Mouse (Mus musculus) cerebellum, adult 2 months (tissue): ENCODE data around the gene Isoc2a. TPM values are rescaled to one million over a fixed set of nuclear protein-coding genes. Genes with fewer than 3 reads are reported as not detected.

Experiments used
- DNase-seq, 2 experiments: peaks; one replicate each; pipeline ENCODE4 v3.0.0; 2021
- H3K27ac ChIP-seq: fragments of 200-500 bp; 2 replicates; pipeline ENCODE4 v1.5.1; 2012; ENCODE audit warnings: low read length, control low read depth, inconsistent platforms; ENCODE audit not compliant: insufficient read depth
- H3K27me3 ChIP-seq: fragments of 200-500 bp; 2 replicates; pipeline ENCODE4 v1.6.1; 2012; ENCODE audit warnings: inconsistent platforms, mild to moderate bottlenecking, low read length, moderate library complexity; ENCODE audit not compliant: control insufficient read depth, insufficient read depth
- H3K4me1 ChIP-seq: fragments of 200-500 bp; 2 replicates; pipeline ENCODE4 v1.6.1; 2011; ENCODE audit warnings: low read length; ENCODE audit not compliant: control insufficient read depth, insufficient read depth
- H3K4me3 ChIP-seq: fragments of 200-500 bp; replicated peaks from 2 replicates; pipeline ENCODE3; 2011; ENCODE audit warnings: mild to moderate bottlenecking, low read depth, low read length, control low read depth; ENCODE audit not compliant: insufficient read depth
- CTCF ChIP-seq: fragments of 200-500 bp; IDR thresholded peaks from 2 replicates; pipeline ENCODE4 v1.5.1; 2011; ENCODE audit warnings: low read depth, mild to moderate bottlenecking, control low read depth, low read length, moderate library complexity, borderline replicate concordance; ENCODE audit not compliant: insufficient read depth
- POLR2A ChIP-seq: fragments of 200-500 bp; IDR thresholded peaks from 2 replicates; pipeline ENCODE4 v1.6.1; 2011; ENCODE audit warnings: low read length, control low read depth, borderline replicate concordance; ENCODE audit not compliant: insufficient read depth
- WGBS: fragments of 180-500 bp; shearing (Covaris S2); methylation state at CpG from one replicate; pipeline ENCODE4 v1.1.7; 2018; 5-methylcytosine and 5-hydroxymethylcytosine counted together
- polyA plus RNA-seq: library from polyadenylated mRNA; depleted of rRNA; stranded (reverse); fragments of >200 nt; gene quantifications from 2 replicates; pipeline ENCODE4 v1.2.3, GENCODE M21; 2012

The Isoc2a gene
- polyA plus RNA-seq, 1 experiment: 17.7 TPM

DNA sequence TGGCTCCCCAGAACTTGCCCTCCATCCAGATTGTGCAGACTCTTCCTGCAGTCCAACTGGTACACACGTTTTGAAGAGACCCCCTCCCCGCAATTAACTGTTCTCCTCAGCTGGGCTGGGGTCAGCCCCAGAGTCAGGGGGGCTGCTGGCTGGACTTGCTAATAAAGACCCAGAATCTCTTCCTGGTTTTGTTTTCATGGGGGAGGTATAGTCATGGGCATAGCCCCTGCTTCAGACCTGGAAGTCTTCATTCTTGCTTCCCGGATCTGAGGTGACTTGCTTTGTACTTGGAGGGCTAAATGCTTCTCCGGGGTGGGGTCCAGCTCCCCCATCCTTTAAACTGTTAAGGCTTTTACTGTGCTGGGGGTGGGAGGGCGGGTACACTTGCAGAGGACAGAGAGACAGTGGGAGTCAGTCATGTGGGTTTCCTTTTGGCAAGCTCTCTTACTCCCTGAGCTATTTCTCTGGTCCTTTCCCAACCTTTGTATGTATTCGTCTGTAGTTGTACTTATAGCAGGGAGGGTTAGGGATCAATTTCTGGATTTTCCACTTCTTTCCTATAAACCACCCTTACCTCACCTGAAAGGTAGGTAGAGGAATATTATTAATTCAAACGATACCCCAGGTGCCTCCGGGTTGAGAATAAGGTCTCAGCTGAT lies 45.0 kb downstream of the Isoc2a start, which contains the start of gene Nat14:
TSS of gene Nat14 (plus strand) at position 205 of the 659 bp plus-strand sequence.
- 16% methylated on average over 8 of the region's 8 CpGs for WGBS
- TF ChIP-seq POLR2A: no peak
- TF ChIP-seq CTCF: no peak
- H3K27ac ChIP-seq: peak within 1 kb of the TSS; percentile 89

DNA sequence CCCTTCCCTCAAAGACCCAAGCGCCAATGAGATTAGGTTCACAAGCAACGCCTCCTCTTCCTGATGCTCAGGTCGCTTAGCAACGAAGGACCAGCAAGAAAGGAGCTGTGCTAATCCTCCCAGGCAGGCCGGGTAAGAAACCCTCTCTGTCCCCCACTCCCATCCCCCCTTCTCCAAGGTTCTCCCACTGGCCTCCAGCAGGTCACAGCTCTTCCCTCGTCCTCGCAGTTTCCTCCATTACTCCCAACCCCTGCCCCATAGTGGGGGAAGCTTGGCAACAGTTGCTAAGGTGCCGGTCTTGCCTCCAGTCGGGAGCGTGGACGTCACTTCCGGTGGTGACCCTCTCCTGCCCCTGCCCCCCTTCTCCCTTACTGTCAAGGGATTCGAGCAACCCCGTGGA lies 45.6 kb downstream of the Isoc2a start:
- DNase-seq: peak; percentile 85 to 88
- peak overlapping the region; percentile 51 for H3K4me3 ChIP-seq
- no peaks in the 10 kb centered on the region for H3K27me3 ChIP-seq
- H3K27ac ChIP-seq: peak overlapping the region; percentile 89
- TF ChIP-seq CTCF (no peak), POLR2A (no peak; the same call in 1 of the 2 replicates)
- WGBS: 1% methylated on average over 14 of the region's 14 CpGs
- H3K4me1 ChIP-seq: peaks cover 3% of the 10 kb centered on the region

More for the DNA sequence above, 45.0 kb downstream of the Isoc2a start, which contains the start of gene Nat14:
- peak within 1 kb of the TSS; percentile 51 for H3K4me3 ChIP-seq
- H3K27me3 ChIP-seq: no peaks in the 10 kb centered on the region
- DNase-seq: no peak
- peaks cover 3% of the 10 kb centered on the region for H3K4me1 ChIP-seq

DNA sequence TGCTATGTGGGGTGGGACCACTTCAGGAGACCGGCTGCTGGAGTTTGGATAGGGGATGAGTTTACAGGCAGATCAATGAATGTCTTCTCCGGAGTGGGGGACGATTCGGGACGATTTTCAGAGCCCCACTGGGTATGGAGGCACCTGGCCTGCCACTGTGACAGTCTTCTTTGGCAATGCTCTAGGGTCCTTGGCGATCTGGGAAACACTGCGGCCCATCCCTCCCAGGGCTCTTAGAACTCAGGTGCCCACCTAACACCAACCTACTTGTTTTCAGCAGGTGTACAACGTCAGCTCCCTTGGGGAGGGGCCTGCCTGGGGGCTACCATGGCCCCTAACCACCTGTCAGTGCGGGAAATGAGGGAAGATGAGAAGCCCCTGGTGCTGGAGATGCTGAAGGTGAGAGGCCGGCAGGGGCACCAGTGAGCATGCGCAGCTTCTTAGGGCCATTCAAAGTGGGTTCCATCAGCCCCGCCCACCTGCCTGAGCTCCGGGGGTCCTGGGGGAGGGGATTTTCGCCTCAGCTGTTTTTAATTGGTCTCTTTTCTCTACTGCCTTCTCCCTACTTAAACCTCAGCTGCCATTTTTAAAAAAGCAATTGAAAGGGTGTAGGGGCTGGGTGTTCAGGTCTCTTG lies 46.1 kb downstream of the Isoc2a start:
- Histone ChIP-seq H3K27me3 (no peaks in the 10 kb centered on the region), H3K4me3 (peak overlapping the region; percentile 51), H3K27ac (peak overlapping the region; percentile 89), H3K4me1 (peaks cover 1% of the 10 kb centered on the region)
- DNase-seq: peak; percentile 80 to 84
- TF ChIP-seq CTCF: peak; percentile 38; the same call in 1 of the 2 replicates
- TF ChIP-seq POLR2A: no peak
- WGBS: 0% methylated on average over 14 of the region's 14 CpGs

DNA sequence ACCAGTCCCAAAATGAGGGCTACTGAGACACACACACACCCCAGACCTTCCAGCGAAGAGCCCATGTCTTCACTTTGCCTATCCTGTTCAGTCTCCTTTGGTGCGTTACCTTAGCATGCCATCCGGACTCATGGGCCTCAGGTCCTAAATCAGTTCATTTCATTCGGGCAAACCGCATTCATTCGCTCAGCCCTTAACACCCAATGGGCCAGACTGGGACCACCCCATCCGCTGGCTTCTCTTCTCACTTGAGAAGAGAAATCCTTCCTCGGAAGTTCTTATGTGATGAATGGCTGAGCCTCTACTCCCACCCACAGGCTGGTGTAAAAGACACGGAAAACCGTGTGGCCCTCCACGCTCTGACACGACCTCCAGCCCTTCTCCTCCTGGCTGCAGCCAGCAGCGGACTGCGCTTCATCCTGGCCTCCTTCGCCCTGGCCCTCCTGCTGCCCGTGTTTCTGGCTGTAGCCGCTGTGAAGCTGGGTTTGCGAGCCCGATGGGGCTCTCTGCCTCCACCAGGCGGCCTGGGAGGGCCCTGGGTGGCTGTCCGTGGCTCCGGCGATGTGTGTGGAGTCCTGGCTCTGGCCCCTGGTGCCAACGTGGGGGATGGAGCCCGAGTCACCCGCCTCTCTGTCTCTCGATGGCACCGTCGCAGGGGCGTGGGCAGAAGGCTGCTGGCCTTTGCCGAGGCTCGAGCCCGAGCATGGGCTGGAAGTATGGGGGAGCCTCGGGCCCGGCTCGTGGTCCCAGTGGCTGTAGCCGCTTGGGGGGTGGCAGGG lies 46.8 kb downstream of the Isoc2a start:
- 3% methylated on average over 37 of the region's 37 CpGs for WGBS
- DNase-seq: peak; percentile 74 to 76
- Histone ChIP-seq H3K27me3 (no peaks in the 10 kb centered on the region), H3K4me3 (peak overlapping the region; percentile 51), H3K4me1 (no peaks in the 10 kb centered on the region; the same call in 1 of the 2 replicates), H3K27ac (peak overlapping the region; percentile 89)
- TF ChIP-seq POLR2A: 0 out of 2 replicates have a peak, but pooled peaks have one; percentile 45
- TF ChIP-seq CTCF: peak; percentile 34; the same call in 1 of the 2 replicates

DNA sequence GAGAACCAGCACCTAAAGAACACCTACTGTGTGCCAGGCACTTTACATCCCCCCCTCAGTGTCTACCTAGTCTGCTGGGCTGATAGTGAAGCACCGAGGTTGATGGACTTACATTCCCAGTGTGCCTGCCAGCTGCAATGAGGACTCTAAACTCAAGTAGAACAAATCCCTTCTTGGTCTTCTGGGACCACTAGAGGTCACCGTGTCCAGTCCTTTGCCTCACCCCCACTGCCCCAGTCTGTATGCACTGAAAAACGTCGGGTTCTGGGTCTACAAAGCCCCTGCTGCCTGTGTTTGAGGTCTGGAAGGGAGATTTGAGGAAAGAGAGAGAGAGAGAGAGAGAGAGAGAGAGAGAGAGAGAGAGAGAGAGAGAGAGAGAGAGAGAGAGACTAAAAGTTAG lies 47.5 kb downstream of the Isoc2a start:
- H3K4me3 ChIP-seq: no peak overlapping the region
- no peaks in the 10 kb centered on the region; the same call in 1 of the 2 replicates for H3K4me1 ChIP-seq
- no peak for DNase-seq
- H3K27me3 ChIP-seq: no peaks in the 10 kb centered on the region
- peak overlapping the region; percentile 89; the same call in 1 of the 2 replicates for H3K27ac ChIP-seq
- 9% methylated on average over 4 of the region's 4 CpGs for WGBS
- TF ChIP-seq CTCF: no peak
- no peak for TF ChIP-seq POLR2A

DNA sequence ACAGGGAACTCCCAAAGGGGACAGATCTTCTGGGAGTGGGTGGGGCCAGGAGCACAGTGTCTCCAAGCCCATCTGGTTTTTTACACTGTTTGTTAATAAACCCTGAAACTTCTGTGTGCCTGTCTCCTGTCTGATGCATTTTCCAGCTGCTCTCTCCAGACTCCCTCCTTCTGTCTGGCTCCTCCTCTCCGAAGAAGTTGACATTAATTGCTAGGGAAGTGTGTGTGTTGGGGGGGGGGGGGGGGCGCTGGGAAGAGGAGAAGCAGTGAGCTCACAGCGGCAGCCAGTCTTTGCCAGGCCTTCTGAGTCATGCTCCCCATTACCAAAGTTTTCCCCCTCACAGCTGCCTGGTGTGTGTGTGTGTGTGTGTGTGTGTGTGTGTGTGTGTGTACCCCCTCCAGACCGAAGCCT lies 47.9 kb downstream of the Isoc2a start:
- no peak for TF ChIP-seq CTCF
- TF ChIP-seq POLR2A: no peak
- WGBS: 18% methylated on average over 4 of the region's 4 CpGs
- Histone ChIP-seq H3K27ac (no peak overlapping the region), H3K4me3 (no peak overlapping the region), H3K4me1 (no peaks in the 10 kb centered on the region; the same call in 1 of the 2 replicates), H3K27me3 (no peaks in the 10 kb centered on the region)
- DNase-seq: no peak

DNA sequence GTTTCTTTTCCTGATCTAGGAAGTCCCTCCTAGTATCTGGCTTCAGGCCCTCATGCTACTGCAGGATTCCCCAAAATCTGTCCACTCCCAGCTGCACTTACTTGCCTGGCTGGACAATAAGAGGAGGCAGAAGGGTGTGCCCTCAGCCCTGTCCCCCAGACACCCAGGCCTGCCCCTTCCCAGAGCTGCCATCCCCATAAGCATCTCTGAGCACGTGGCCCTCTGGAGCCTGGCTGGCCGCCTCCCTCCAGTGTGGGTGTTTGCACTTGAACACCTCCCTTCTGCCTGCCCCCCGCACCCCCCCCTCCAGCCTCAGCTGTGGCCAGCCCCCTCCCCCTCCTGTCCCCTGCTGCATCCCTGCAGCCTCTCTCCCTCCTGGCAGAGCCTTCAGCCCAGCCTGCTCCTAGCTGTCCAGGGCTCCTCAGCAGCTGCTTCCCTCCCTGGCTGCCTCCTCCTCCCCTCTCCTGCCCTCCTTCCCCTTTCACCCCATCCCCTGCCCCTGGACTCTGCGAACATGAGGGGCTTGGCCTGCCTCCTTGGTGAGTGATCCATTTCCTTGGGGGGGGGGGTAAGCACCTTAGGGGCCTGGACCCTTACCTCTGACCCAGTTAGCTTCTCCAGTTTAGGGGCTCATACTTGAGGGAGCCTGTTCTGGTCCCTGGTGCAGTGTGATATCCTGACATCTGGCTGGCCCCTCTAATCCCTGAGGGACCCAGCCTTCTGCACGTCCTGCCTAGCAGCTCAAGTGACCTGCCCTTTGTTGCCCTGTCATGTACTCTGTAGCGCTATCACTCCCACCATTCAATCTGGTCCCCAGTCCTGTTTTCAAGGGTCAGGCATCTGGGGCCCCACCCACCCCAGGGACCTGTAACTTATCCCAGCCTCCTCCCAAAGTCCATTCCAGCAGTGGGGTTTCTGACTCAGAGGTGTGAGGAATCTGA lies 48.8 kb downstream of the Isoc2a start, which contains the start of gene Ssc5d:
TSS of gene Ssc5d (plus strand) at position 345 of the 941 bp plus-strand sequence.
- Histone ChIP-seq H3K4me1 (no peaks in the 10 kb centered on the region; the same call in 1 of the 2 replicates), H3K27ac (no peak within 1 kb of the TSS), H3K27me3 (no peaks in the 10 kb centered on the region), H3K4me3 (no peak within 1 kb of the TSS)
- WGBS: 26% methylated on average over 6 of the region's 6 CpGs
- DNase-seq: no peak
- no peak for TF ChIP-seq POLR2A
